Mouse (Mus musculus) stomach, postnatal 0 days (tissue): ENCODE measurements at regions not wholly inside any gene's neighbourhood (a gene's known extent, or its start where the extent isn't known, plus 50 kb on each side); places are given as distances from the start of the nearest gene placed in this dataset.

Experiments used
- CTCF ChIP-seq: IDR thresholded peaks from 2 replicates; pipeline ENCODE4 v1.5.1; 2016; ENCODE audit warnings: antibody characterized with exemption, low read depth, mild to moderate bottlenecking, moderate library complexity
- EP300 ChIP-seq: optimal IDR thresholded peaks from 2 replicates; pipeline ENCODE3; 2016; ENCODE audit warnings: antibody characterized with exemption

DNA sequence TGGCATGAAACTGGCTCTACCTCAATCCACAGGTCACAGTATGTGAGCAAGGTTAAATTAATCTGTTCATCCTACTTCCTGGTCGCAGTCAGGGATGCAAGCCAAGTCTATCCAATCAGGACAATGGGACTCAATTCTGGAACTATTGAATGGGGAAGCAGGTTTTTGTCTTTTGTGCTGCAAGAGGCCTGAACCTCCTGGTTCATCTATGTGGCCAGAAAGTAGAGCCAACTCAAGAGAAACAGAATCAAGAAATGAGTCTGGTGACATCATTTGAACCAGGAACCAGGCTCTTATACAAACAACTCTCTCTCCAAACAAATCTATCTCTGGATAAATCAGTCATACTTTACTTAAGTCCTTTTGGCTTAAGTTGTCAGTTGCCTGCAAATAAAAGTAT is 294.7 kb upstream of the Usp25 start:
- TF ChIP-seq EP300 (no peak), CTCF (no peak)
